8 mouse cellular contexts compared by ENCODE assay signal in genomic region chr2:130696700-130697152, GRCm38 (mm10). TPM values are rescaled to one million over a fixed set of nuclear protein-coding genes. Genes with fewer than 3 reads are reported as not detected.
DNase-seq lines count a peak whose midpoint lies in the region; ATAC-seq and TF ChIP-seq lines count a peak whose summit lies in the region.

No protein-coding gene starts in this region.

- no peak overlapping the region for H3K27ac ChIP-seq in heart, embryonic 13.5 days (replicated peaks)
- no peak overlapping the region for H3K27ac ChIP-seq in ES-Bruce4 (ENCODE audit: insufficient read depth, low read length)
- no peak overlapping the region for H3K27ac ChIP-seq in embryonic facial prominence, embryonic 13.5 days
- no peak overlapping the region for H3K27ac ChIP-seq in intestine, postnatal 0 days (ENCODE audit: low read depth, low read length)
- H3K27ac ChIP-seq in midbrain, embryonic 10.5 days (replicated peaks): no peak overlapping the region

- H3K9me3 ChIP-seq in heart, embryonic 13.5 days: no peaks in the 10 kb centered on the region
- H3K9me3 ChIP-seq in ES-Bruce4 (replicated peaks; ENCODE audit: control insufficient read depth, insufficient read depth, low read length, poor library complexity, severe bottlenecking): no peaks in the 10 kb centered on the region
- no peaks in the 10 kb centered on the region for H3K9me3 ChIP-seq in embryonic facial prominence, embryonic 13.5 days
- no peaks in the 10 kb centered on the region for H3K9me3 ChIP-seq in intestine, postnatal 0 days (ENCODE audit: control insufficient read depth)
- H3K9me3 ChIP-seq in midbrain, embryonic 10.5 days (replicated peaks): no peaks in the 10 kb centered on the region

- peaks cover 79% of the 10 kb centered on the region for H3K27me3 ChIP-seq in heart, embryonic 13.5 days (replicated peaks)
- no peaks in the 10 kb centered on the region for H3K27me3 ChIP-seq in ES-Bruce4 (ENCODE audit: control insufficient read depth, insufficient read depth, low read length, poor library complexity, severe bottlenecking)
- peaks cover 48% of the 10 kb centered on the region for H3K27me3 ChIP-seq in embryonic facial prominence, embryonic 13.5 days
- H3K27me3 ChIP-seq in intestine, postnatal 0 days (replicated peaks; ENCODE audit: control insufficient read depth, insufficient read depth, low read length): peaks cover 29% of the 10 kb centered on the region
- H3K27me3 ChIP-seq in midbrain, embryonic 10.5 days (ENCODE audit: low read depth, poor library complexity, severe bottlenecking): peaks cover 70% of the 10 kb centered on the region

- peak overlapping the region; percentile 75 for H3K9ac ChIP-seq in heart, embryonic 13.5 days
- H3K9ac ChIP-seq in ES-Bruce4 (ENCODE audit: low read depth, poor library complexity, severe bottlenecking): peak overlapping the region; percentile 63
- H3K9ac ChIP-seq in embryonic facial prominence, embryonic 13.5 days: peak overlapping the region; percentile 75
- 0 out of 2 replicates have a peak overlapping the region, but pooled peaks have one; percentile 22 for H3K9ac ChIP-seq in intestine, postnatal 0 days (ENCODE audit: low read depth, low read length)

- DNase-seq in heart, adult 11 months: no peak
- no peak for DNase-seq in midbrain, embryonic 10.5 days (ENCODE audit: low spot score)
- peak; percentile 12 for DNase-seq in thymus, postnatal 25 days
- no peak for DNase-seq in cerebellum, adult 11-12 months

- no peaks in the 10 kb centered on the region for H3K36me3 ChIP-seq in heart, embryonic 13.5 days
- no peaks in the 10 kb centered on the region for H3K36me3 ChIP-seq in ES-Bruce4 (ENCODE audit: control insufficient read depth, insufficient read depth, low read length, poor library complexity, severe bottlenecking)
- H3K36me3 ChIP-seq in embryonic facial prominence, embryonic 13.5 days: no peaks in the 10 kb centered on the region
- H3K36me3 ChIP-seq in intestine, postnatal 0 days (ENCODE audit: control insufficient read depth, insufficient read depth): no peaks in the 10 kb centered on the region
- H3K36me3 ChIP-seq in midbrain, embryonic 10.5 days: no peaks in the 10 kb centered on the region

- H3K4me2 ChIP-seq in heart, embryonic 13.5 days: peak overlapping the region; percentile 100
- H3K4me2 ChIP-seq in embryonic facial prominence, embryonic 13.5 days: peak overlapping the region; percentile 96
- H3K4me2 ChIP-seq in intestine, postnatal 0 days (replicated peaks; ENCODE audit: low read depth): peak overlapping the region; percentile 99

- WGBS in heart, embryonic 13.5 days: 1% methylated on average over 31 of the region's 31 CpGs
- 1% methylated on average over 31 of the region's 31 CpGs for WGBS in embryonic facial prominence, embryonic 13.5 days
- WGBS in intestine, postnatal 0 days: 1% methylated on average over 31 of the region's 31 CpGs
- WGBS in midbrain, embryonic 10.5 days: under 1% methylated on average over 31 of the region's 31 CpGs

- TF ChIP-seq EP300 in ES-Bruce4 (IDR thresholded peaks at IDR 0.05; ENCODE audit: insufficient read depth, low read depth, low read length): no peak

- TF ChIP-seq POLR2A in ES-Bruce4 (IDR thresholded peaks at IDR 0.05; ENCODE audit: insufficient read depth, low read length): no peak

- peaks cover 16% of the 10 kb centered on the region for H3K4me1 ChIP-seq in heart, embryonic 13.5 days
- peaks cover 4% of the 10 kb centered on the region for H3K4me1 ChIP-seq in ES-Bruce4 (ENCODE audit: control insufficient read depth, insufficient read depth, low read length)
- peaks cover 10% of the 10 kb centered on the region for H3K4me1 ChIP-seq in embryonic facial prominence, embryonic 13.5 days
- H3K4me1 ChIP-seq in intestine, postnatal 0 days (replicated peaks; ENCODE audit: control insufficient read depth, insufficient read depth, low read length): no peaks in the 10 kb centered on the region
- peaks cover 22% of the 10 kb centered on the region for H3K4me1 ChIP-seq in midbrain, embryonic 10.5 days

- ATAC-seq in heart, embryonic 13.5 days (ENCODE audit: extremely low read depth, insufficient number of reproducible peaks, low FRiP score, low TSS enrichment): no peak
- peak; percentile 32; the same call in 1 of the 2 replicates for ATAC-seq in embryonic facial prominence, embryonic 13.5 days (ENCODE audit: insufficient number of reproducible peaks, insufficient read depth, low FRiP score, low TSS enrichment, low read depth)
- ATAC-seq in intestine, postnatal 0 days: no peak

- peak overlapping the region; percentile 67 for H3K4me3 ChIP-seq in heart, embryonic 13.5 days
- peak overlapping the region; percentile 89 for H3K4me3 ChIP-seq in ES-Bruce4 (ENCODE audit: low read depth, low read length)
- H3K4me3 ChIP-seq in embryonic facial prominence, embryonic 13.5 days: peak overlapping the region; percentile 63
- H3K4me3 ChIP-seq in intestine, postnatal 0 days (ENCODE audit: low read depth, low read length): peak overlapping the region; percentile 59
- H3K4me3 ChIP-seq in midbrain, embryonic 10.5 days: peak overlapping the region; percentile 70

- TF ChIP-seq CTCF in ES-Bruce4 (IDR thresholded peaks at IDR 0.05; ENCODE audit: low read depth, low read length): no peak
- no peak for TF ChIP-seq CTCF in intestine, postnatal 0 days (IDR thresholded peaks at IDR 0.05; ENCODE audit: low read depth)

RNA-seq across cellular contexts. Expression of gene Slc4a11, which starts 0.6 kb away (rescaled TPM):
- 0.12 and 0.19 TPM in 2 replicates for polyA plus RNA-seq in heart, embryonic 13.5 days (2015; fragmentation: Nextera tagmentation; extraction: Ambion mirVana)
- polyA plus RNA-seq in ES-Bruce4 (2011; ENCODE audit: insufficient read depth, insufficient read length, low read depth, missing spikeins): 27.1 and 29.9 TPM in 2 replicates
- 3.2 TPM in 2 replicates for polyA plus RNA-seq in embryonic facial prominence, embryonic 13.5 days (2015; fragmentation: Nextera tagmentation; extraction: Ambion mirVana)
- 0.14 TPM in 1 of 2 replicates, not detected in the other for polyA plus RNA-seq in intestine, postnatal 0 days (2015; fragmentation: Nextera tagmentation; extraction: Ambion mirVana)
- polyA plus RNA-seq in midbrain, embryonic 10.5 days (2016; fragmentation: Nextera tagmentation; extraction: Ambion mirVana): 0.31 and 0.57 TPM in 2 replicates

RNA-seq across cellular contexts. Expression of gene Itpa, which starts 29.3 kb away (rescaled TPM):
- polyA plus RNA-seq in heart, embryonic 13.5 days (2015; fragmentation: Nextera tagmentation; extraction: Ambion mirVana): 80.9 and 83.2 TPM in 2 replicates
- 137 and 139 TPM in 2 replicates for polyA plus RNA-seq in ES-Bruce4 (2011; ENCODE audit: insufficient read depth, insufficient read length, low read depth, missing spikeins)
- polyA plus RNA-seq in embryonic facial prominence, embryonic 13.5 days (2015; fragmentation: Nextera tagmentation; extraction: Ambion mirVana): 118 and 126 TPM in 2 replicates
- polyA plus RNA-seq in intestine, postnatal 0 days (2015; fragmentation: Nextera tagmentation; extraction: Ambion mirVana): 59.1 and 60.8 TPM in 2 replicates
- 153 and 161 TPM in 2 replicates for polyA plus RNA-seq in midbrain, embryonic 10.5 days (2016; fragmentation: Nextera tagmentation; extraction: Ambion mirVana)

RNA-seq across cellular contexts. Expression of gene Ddrgk1, which starts 32.3 kb away (rescaled TPM):
- polyA plus RNA-seq in heart, embryonic 13.5 days (2015; fragmentation: Nextera tagmentation; extraction: Ambion mirVana): 39.4 and 43.6 TPM in 2 replicates
- polyA plus RNA-seq in ES-Bruce4 (2011; ENCODE audit: insufficient read depth, insufficient read length, low read depth, missing spikeins): 38.9 and 39.3 TPM in 2 replicates
- 61.7 and 72.7 TPM in 2 replicates for polyA plus RNA-seq in embryonic facial prominence, embryonic 13.5 days (2015; fragmentation: Nextera tagmentation; extraction: Ambion mirVana)
- 118 and 120 TPM in 2 replicates for polyA plus RNA-seq in intestine, postnatal 0 days (2015; fragmentation: Nextera tagmentation; extraction: Ambion mirVana)
- polyA plus RNA-seq in midbrain, embryonic 10.5 days (2016; fragmentation: Nextera tagmentation; extraction: Ambion mirVana): 40.6 and 45.6 TPM in 2 replicates

RNA-seq across cellular contexts. Expression of gene Lzts3, which starts 54.1 kb away (rescaled TPM):
- polyA plus RNA-seq in heart, embryonic 13.5 days (2015; fragmentation: Nextera tagmentation; extraction: Ambion mirVana): 1.5 and 1.8 TPM in 2 replicates
- 2.4 and 2.8 TPM in 2 replicates for polyA plus RNA-seq in ES-Bruce4 (2011; ENCODE audit: insufficient read depth, insufficient read length, low read depth, missing spikeins)
- polyA plus RNA-seq in embryonic facial prominence, embryonic 13.5 days (2015; fragmentation: Nextera tagmentation; extraction: Ambion mirVana): 4.5 and 5.1 TPM in 2 replicates
- 9.7 and 11.4 TPM in 2 replicates for polyA plus RNA-seq in intestine, postnatal 0 days (2015; fragmentation: Nextera tagmentation; extraction: Ambion mirVana)
- 4.0 and 5.1 TPM in 2 replicates for polyA plus RNA-seq in midbrain, embryonic 10.5 days (2016; fragmentation: Nextera tagmentation; extraction: Ambion mirVana)

Comparison
In these comparisons a context has a peak if more than half of its experiments do, and no peak if none do; other contexts are left out.
1. H3K9ac ChIP-seq: peak in every context shown above with its lines; median percentile 75 in heart, embryonic 13.5 days; 75 in embryonic facial prominence, embryonic 13.5 days; 63 in ES-Bruce4; 22 in intestine, postnatal 0 days.